Mouse (Mus musculus): ENCODE results near the gene 2900026A02Rik.

Gene 2900026A02Rik

DNA sequence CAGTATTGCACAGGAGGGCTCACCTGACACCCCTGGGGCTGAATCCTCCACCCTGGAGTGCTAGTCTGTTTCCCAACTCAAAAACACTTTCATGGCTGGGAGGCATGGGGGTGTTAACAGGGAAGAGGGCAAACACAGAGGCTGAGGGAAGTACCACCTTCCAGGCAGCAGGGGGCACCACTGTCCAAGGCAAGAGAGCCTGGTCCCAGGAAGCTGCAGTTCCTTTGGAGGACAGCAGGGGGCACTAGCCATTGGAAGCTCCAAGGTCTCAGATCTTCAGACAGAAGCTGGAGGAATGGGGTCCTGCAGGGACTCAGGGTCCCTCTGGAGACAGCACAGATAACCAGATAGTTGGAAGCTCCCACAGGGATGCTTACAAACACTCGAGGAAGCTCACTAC is 121.5 kb downstream of the 2900026A02Rik start:
- peak; percentile 84 for DNase-seq (ENCODE audit: low spot score in 2 of 2)

DNA sequence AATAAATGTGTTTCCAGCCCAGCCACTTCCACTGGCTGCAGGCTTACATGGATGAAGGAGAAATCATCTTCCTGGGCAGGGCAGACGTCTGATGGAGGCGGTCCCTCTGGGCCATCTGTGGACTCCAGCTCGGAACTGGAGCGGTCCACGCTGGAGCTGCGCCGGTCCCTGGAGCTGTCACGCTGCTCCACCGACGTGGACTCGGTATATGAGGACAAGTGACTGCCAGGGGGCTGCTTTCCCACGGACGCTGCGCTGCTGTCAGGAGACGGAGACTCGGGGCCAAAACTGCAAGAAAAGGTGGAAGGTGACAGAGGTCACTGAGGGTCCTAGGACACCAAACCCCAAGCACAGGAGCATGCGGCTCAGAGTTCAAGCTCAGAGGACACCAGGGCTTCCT is 123.5 kb downstream of the 2900026A02Rik start:
- DNase-seq (ENCODE audit: low spot score in 2 of 2): no peak

DNA sequence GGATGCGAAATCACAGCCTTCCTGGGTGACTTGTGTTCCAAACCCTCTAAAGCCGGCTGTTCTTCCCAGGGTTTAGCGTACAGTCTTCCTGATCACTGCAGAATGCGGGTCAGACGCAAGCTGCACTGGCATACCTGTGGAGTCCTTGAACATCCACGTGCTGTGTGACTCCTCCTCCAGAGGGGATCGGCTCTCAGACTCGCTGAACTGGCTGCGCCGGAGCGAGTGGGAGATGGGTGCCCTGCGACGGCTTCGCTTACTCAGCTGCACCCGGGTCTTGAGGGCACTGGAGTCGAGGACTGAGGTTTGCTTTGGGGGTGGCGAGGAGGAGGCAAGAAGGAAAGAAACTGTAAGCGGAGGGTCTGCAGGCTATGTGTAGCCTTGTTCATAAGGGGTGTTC is 125.6 kb downstream of the 2900026A02Rik start:
- no peak for DNase-seq (ENCODE audit: low spot score in 2 of 2)

DNA sequence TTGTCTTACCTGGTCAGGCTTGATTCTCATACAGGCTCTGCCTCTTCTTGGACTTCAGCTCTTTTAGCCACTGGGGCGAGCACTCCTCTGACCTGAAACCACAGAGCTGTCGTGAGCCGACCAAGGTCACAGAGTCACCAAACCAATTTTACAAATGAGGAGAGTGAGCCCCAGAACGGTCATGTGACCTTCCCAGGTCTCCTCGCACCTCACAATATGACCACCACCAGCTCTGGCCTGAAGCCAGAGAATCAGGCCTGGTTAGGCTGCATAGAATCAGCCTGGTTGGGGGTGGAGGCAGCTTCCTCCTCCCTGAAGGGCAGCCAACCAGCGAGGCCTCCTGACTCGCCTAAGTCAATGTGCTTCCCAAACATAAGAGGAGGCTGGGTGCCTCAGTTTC is 128.6 kb downstream of the 2900026A02Rik start:
- no peak for DNase-seq (ENCODE audit: low spot score in 2 of 2)

DNA sequence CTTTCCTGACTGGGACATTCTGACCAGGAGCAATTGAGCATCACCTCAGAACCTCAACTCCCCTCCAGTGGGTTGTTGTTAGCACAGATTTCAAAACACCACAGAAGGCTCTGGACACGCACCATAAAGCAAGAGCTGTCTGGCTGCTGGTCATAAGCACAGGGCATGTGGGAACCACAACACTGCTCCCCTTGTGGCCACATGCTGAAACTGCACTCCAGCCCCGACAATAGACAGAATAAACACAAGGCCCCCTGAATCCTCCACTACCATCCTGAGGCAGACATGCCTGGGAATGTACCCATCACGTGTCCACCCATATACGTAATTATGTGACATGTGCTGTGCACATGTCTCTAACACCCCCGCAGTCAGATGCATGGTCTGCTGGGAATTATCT is 129.9 kb downstream of the 2900026A02Rik start:
- DNase-seq (ENCODE audit: low spot score in 2 of 2): peak; percentile 27 to 41

DNA sequence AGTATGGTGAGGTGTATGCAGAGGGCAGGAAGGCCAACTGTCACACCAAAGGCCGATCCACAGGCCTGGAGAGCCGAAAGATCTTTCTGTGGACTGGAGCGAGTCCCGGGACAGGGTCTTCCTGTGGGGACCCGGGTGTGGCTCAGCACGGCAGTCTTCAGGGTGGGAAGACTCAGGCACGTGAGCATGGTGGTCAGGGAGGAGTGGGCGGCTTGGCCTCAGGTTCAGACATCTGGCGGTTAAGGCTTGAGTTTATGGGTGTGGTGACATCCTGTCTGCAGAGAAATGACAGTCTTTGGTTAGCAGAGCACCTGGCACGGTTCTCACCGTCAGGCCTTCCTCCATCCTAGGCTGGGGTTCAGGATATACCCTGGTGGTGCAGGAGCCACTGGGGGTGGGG is 130.3 kb downstream of the 2900026A02Rik start:
- no peak for DNase-seq (ENCODE audit: low spot score in 2 of 2)

DNA sequence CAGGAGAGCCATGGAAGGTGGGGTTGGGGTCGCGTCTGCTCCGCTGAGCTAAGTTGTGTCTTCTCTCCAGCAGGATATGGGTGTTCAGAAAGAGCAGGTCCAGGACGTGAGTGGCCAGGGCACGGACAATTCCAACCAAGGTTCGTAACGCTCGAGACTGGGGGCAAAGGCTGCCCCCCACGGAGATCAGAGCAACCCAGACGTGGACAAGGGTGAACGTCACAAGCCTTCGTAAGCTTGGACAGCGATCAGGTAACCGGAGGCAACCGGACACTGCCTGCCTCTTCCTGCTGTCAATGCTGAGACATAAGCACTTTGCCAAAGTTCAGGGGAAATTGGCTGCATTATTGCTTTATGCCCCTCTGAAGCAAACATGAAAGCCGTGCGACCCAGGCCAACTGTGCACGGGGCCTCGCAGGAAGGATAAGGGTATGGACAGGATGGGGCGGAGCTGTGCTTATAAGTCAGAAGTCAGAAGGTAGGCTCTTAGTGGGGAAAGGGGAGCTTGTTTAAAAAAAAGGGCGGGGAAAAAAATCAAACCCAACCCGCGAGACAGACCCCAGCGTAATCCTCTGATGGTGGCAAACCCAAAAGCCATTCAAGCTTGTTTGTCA is 130.9 kb downstream of the 2900026A02Rik start:
- no peak for DNase-seq (ENCODE audit: low spot score in 2 of 2)

DNA sequence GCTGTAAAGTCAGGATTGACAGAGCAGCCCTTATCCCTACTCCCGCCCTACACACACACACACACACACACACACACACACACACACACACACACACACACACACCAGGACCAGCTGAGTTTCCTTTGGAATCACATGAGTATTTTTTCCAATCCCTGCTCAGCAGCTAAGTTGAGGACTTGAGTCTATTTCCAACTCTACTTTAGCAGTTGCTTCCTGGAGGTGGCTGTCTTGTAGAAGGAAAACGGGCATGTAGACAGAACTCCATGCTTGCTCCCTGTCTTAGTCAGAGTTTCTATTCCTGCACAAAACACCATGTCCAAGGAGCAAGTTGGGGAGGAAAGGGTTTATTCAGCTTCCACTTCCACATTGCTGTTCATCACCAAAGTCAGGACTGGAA is 133.6 kb downstream of the 2900026A02Rik start:
- no peak for DNase-seq (ENCODE audit: low spot score in 2 of 2)

DNA sequence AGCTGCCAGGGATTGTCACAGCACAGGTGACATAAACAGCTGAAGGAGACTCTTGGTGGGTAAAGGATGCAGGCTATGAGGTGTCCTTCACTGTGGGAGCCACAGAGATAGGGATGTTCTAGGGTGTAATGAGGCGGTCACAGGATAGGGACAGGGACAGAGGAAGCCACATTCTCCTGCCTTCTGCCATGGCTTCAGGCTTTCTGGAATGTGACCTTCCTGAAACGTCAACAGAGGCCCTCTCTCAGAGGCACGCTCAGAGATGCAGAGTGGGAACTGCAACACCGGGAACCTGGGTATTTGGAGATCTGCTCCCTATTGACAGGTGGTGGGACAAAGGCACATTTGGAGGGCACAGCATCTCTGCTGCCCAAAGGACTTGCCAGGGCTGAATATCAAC is 134.0 kb downstream of the 2900026A02Rik start:
- no peak for DNase-seq (ENCODE audit: low spot score in 2 of 2)

DNA sequence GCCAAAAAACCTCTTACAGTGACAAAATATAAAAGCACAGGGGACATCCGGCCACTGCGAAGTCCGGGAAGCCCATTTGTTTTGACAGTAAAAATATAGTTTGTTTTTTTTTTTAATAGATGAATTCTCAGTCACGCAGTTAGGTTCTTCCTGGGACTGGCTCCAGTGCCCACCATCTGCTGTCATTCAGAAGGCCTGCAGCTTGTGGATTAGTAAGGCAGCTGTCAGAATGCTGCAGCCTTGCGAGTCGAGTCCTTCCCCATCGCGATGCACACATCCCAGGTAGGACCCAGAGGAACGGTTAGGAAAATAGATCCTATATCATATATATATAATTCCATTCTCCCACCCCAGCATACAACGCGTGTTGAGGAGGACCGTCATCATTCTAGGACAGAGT is 134.6 kb downstream of the 2900026A02Rik start:
- DNase-seq (ENCODE audit: low spot score in 2 of 2): no peak

DNA sequence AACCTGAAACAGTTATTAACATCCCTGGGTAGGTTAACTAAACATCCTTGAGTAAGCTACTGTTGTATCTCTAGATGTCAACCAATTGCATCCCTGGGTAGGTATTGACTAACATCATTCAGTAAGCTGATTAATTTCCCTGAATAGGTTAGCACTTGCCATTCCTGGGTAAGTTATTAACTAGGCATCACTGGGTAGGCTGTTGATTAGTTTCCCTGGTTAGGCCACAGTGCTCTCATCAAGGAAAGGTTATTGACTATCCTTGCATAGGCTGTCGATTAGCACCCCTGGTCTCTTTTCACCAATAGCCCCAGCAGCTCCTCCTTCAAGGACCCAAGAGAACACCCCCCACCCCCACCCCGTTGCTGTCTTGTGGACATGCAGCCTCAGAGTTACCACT is 135.1 kb downstream of the 2900026A02Rik start:
- DNase-seq (ENCODE audit: low spot score in 2 of 2): no peak

DNA sequence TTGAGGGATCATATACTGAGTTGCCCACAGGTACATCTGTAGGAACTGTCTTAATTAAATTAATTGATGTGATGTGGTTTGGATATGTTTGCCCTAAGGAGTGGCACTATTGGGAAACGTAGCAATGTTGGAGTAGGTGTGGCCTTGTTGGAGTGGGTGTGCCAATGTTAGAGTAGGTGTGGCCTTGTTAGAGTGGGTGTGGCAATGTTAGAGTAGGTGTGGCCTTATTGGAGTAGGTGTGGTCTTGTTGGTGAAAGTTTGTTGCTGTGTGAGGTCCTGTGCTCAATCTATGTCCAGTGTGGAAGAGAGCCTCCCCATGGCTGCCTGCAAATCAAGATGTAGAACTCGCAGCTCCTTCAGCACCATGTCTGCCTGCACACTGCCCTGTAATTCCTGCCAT is 136.7 kb downstream of the 2900026A02Rik start:
- DNase-seq (ENCODE audit: low spot score in 2 of 2): no peak

DNA sequence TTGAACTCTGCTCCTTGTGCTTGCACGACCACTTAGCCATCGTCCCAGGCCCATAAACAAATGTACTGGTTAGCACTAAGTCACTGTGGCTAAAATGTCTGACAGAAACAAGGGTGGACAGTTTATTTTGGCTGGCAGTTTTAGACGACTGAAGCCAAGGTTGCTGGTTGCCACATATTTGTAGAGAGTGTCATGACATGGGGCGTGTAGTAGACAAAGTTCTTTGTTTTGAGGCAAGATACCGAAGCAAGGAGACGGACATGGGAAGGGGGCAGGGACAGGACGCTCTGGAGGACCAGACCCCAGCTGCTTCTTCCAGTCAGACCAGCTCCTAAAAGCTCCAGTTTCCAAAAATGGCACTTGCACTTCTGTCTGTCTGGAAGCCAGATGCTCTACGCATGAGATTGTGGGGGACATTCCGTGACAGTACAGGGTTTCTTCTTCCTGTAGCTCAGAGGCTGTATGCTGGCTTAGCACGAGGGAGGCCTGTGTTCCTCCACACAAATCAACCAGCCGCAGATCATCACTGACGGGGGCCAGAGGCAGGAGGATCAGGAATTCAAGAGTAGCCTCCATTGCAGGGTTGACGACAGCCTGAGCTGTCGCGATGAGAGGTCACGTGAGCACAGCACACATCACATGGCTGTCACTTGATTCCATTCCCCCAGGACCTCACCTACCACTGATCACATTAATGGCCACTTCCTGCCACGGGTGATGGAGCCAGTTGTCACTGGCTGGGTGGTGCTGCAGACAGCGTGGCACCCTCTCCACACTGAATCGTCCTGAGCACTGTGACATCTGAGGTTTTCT is 138.5 kb downstream of the 2900026A02Rik start:
- no peak for DNase-seq (ENCODE audit: low spot score in 2 of 2)

DNA sequence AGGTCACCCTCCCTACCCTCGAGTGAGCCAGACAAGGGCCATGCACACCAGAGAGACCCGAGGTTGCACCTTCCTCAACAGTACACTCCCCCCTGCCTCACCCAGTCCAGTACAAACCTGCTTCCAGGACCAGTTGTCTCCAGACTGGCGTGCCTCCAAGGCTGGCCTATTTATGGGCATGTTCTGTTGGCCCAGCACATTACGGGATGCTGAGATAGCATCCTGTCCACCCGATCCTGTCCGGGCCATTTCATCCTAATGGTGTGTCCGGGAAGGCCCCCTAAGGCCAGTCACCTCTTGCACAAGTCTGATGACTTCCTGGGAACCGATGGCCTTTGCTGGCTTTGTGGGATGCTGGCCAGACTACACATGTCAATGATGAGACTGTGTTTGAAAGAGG is 139.6 kb downstream of the 2900026A02Rik start, which contains the start of gene Crybb3:
Gene Crybb3, minus strand, starts transcription at position 146 of the 400 bp plus-strand sequence.
- no peak for DNase-seq (ENCODE audit: low spot score in 2 of 2)

DNA sequence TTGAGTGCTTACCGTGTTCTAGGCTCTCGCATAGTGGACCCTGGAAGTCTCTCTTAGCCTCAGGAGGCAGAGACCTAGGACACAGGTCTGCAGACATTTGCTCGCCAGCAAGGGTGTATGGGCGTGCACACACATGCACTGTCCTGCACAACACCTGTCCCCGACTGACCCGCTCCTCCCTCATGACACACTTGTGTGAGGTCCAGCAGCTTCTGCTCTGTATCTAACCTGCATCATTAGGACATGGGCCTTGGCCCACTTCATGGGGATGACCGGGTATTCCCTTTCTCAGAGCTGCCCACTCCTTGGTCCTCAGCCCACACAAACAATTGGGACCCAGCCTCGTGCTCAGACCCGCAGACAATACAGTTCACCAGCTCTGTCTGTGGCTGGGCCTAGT is 140.0 kb downstream of the 2900026A02Rik start:
- no peak for DNase-seq (ENCODE audit: low spot score in 2 of 2)

DNA sequence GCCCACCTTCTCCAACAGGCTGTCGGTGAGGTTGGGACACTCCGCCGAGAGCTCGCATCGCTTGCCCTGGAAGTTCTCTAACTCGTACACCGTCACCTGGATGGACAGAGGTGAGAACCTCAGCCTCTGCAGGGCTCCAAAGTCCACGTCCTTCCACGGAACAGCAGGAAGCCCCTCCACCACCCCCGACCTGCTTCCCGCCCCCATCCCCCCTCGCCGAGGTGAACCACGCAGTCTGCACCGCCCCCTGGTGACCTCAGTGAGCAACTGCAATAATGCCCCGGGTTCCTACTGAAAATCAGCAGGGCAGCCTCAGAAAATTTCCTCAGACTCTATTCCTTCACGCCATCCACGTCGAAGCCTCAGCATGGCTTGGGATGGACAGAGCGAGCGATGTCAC is 141.3 kb downstream of the 2900026A02Rik start:
- no peak for DNase-seq (ENCODE audit: low spot score in 2 of 2)

DNA sequence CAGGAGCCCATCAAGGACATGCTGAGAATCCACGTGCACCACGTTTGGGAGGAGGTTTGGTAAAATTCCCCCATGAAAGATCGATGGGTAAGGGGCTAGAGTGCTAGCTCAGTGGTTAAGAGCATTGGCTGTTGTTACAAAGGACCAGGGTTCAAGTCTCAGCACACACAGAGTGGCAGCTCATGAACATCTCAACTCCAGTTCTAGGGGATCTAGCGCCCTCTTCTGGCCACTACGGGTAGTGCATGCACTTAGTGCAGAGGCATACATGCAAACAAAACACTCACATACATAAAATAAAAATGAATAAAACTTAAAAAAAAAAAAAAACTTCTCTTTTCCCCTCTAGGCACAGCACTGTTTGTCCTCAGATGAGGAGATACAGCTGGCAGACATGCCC is 142.3 kb downstream of the 2900026A02Rik start:
- no peak for DNase-seq (ENCODE audit: low spot score in 2 of 2)

DNA sequence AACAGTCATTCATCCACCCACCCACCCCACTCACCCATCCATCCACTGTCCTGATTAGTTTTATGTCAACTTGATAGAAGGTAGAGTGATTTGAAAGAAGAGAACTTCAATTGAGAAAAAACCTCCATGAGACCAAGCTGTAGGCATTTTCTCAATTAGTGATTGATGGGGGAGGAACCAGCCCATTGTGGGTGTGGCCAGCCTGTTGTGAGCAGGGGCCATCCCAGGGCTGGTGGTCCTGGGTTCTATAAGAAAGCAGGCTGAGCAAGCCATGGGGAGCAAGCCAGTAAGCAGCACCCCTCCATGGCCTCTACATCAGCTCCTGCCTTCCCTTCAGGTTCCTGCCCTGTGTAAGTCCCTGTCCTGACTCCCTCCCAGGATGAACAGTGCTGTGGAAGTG is 151.0 kb downstream of the 2900026A02Rik start, which contains the start of gene Crybb2:
Gene Crybb2, minus strand, starts transcription at position 101 of the 400 bp plus-strand sequence.
- DNase-seq (ENCODE audit: low spot score in 2 of 2): no peak

DNA sequence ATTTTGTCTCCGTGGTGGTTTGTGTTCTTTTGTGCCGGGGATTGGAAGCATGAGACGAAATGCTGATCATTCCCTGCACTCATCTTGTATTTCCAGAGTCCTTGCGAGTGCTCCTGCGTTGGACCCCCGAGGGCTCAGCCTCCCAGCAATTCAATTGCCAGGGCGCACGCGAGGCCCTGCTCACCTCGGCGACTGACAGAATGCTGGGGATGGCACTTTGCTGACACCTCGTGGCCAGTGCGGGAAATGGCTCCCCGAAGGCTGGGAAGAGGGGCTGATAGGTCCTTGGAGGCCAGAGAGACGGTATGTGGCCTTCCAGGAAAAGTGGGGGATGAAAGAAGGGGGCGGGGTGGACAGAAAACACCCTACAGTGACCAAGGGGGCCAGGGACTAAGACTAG is 166.7 kb downstream of the 2900026A02Rik start:
- DNase-seq (ENCODE audit: low spot score in 2 of 2): peak; percentile 42 to 65

DNA sequence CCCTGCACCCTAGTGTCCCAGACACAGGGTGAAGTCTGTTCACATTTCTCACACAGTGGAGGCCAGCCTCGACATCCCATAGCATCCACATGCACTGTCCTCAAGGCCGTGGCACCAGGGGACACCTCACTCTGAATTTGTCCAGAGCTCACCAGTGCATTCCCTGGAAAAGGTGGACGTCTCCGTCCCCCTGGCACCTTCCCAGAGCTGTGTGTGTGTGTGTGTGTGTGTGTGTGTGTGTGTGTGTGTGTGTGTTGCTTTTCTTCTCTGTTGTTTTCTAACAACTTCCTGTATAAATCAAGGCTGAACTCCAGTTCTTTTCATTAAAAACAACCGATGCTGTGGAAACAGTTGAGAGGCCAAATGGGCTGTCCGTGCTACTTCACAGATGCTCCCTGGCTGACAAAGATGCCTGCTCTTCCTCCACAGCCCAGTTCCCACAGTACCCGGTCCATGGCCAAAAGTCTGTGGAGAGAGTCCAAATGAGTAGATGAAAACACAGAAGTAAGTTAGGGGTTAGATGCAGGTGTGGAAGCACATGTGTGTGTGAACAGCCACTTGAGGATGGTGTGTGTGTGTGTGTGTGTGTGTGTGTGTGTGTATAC is 170.4 kb downstream of the 2900026A02Rik start:
- DNase-seq (ENCODE audit: low spot score in 2 of 2): no peak

DNA sequence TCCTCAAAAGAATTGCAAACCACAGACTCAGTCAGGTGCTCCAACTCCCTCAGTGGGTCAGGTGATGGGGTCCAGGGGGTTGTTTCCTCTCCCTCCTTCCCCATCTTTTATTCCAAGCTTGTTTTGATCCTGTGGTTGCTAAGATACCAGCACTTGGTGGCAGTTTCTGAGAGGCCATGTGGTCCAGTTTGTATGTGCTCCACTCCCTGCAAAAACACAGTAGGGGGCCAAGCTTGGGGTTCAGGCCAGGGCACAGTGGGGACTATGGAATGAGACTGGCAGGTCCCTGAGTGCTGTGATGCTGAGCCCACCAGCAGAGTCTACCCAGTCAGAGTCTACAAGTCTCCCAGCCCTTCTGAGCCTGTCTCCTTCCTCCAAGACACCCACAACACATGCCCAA is 171.2 kb downstream of the 2900026A02Rik start:
- no peak for DNase-seq (ENCODE audit: low spot score in 2 of 2)

DNA sequence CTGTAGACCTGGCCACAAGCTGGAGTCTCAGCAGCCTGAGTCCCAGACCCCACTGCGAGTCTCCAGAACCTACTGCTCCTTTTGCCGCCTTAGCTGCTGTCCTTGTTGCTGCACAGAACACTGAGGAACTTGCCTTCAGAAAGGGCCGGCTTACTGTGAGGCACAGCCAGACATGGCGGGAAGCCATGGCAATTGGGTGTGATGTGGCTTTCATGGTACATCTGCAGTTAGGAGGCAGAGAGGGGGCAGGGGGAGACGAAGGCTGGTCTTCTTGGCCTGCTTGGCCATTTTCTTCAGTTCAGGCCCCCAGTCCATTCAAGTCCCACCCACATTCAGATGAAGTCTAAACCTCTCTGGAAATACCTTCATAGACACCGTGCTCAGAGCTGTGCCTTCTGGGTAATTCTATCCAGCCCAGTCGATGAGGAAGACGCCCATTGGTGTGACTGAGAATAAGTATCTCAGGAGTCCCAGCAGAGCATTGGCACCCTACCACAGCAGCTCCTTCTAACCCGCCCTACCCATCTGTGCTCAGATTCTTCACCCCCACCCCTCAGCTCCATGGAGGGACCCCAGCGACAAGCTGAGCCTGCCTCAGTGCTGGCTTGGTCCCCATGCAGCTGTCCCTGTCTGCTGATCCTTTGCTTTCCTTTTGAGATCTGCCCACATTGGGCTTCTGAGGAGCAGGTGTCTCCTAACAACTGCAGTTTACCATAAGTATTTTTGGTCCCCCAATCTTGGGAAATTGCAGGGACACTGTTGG is 175.3 kb downstream of the 2900026A02Rik start:
- no peak for DNase-seq (ENCODE audit: low spot score in 2 of 2)
